Mouse (Mus musculus): Measurements from ENCODE around the gene Fam181b.

GRCm38 (mm10) chr7:93044788-93045187 lies 34.9 kb upstream of the Fam181b start:
- TF ChIP-seq CTCF (IDR thresholded peaks at IDR 0.05; ENCODE audit: borderline replicate concordance, insufficient read depth, low read length) = no peak
- TF ChIP-seq POLR2A (IDR thresholded peaks at IDR 0.05; ENCODE audit: low read depth, low read length) = no peak

All from embryonic fibroblast, embryonic 13.5 days (primary cell).